Mouse (Mus musculus) neural tube, embryonic 11.5 days (tissue): Measurements from ENCODE around the gene Eno4. TPM values are rescaled to one million over a fixed set of nuclear protein-coding genes. Genes with fewer than 3 reads are reported as not detected.
A peak's percentile ranks its signal among the peaks of the same experiment; 100 is the strongest.
"Not testable (repeated sequence)": the region's sequence is repeated elsewhere in the genome, so short reads cannot be mapped to it uniquely, and the experiment has no call there.

ENCODE experiments used
- ATAC-seq: fragments of 200-750 bp; cut with Nextera tagmentation; 2 replicates; pipeline ENCODE4 v1.8.0; 2017; ENCODE audit warnings: moderate number of reproducible peaks, mild to moderate bottlenecking, moderate TSS enrichment, moderate library complexity; ENCODE audit not compliant: insufficient read depth, low FRiP score, low TSS enrichment
- DNase-seq: peaks from one replicate; pipeline ENCODE4 v3.0.0-alpha.2; 2015; ENCODE audit warnings: low spot score
- H3K27ac ChIP-seq: fragments of 300-500 bp; sonication (generic); 2 replicates; pipeline ENCODE4 v1.5.1; 2014; ENCODE audit warnings: low read depth, mild to moderate bottlenecking, low read length
- H3K27me3 ChIP-seq: fragments of 300-500 bp; sonication (generic); 2 replicates; pipeline ENCODE4 v1.6.1; 2014; ENCODE audit warnings: mild to moderate bottlenecking, low read length, mixed read lengths; ENCODE audit not compliant: control insufficient read depth, insufficient read depth
- H3K36me3 ChIP-seq: fragments of 300-500 bp; sonication (generic); 2 replicates; pipeline ENCODE4 v1.6.1; 2014; ENCODE audit warnings: mild to moderate bottlenecking, low read length, moderate library complexity, mixed read lengths; ENCODE audit not compliant: control insufficient read depth, insufficient read depth
- H3K4me1 ChIP-seq: fragments of 300-500 bp; sonication (generic); 2 replicates; pipeline ENCODE4 v1.6.1; 2014; ENCODE audit warnings: low read length, mixed read lengths; ENCODE audit not compliant: control insufficient read depth, insufficient read depth
- H3K4me2 ChIP-seq: fragments of 300-500 bp; sonication (generic); 2 replicates; pipeline ENCODE4 v1.6.1; 2014; ENCODE audit warnings: low read depth, mild to moderate bottlenecking, moderate library complexity
- H3K4me3 ChIP-seq: fragments of 300-500 bp; sonication (generic); 2 replicates; pipeline ENCODE4 v1.5.1; 2014; ENCODE audit warnings: low read depth, low read length
- H3K9ac ChIP-seq: fragments of 300-500 bp; sonication (generic); 2 replicates; pipeline ENCODE4 v1.6.1; 2014; ENCODE audit warnings: mild to moderate bottlenecking, low read length
- H3K9me3 ChIP-seq: fragments of 300-500 bp; sonication (generic); 2 replicates; pipeline ENCODE4 v1.6.1; 2016; ENCODE audit warnings: low read length; ENCODE audit not compliant: control insufficient read depth
- WGBS: fragments of 180-500 bp; shearing (Covaris S2); extraction: QIAGEN DNeasy Blood & Tissue Kit; methylation state at CpG from one replicate; pipeline ENCODE4 v1.1.7; 2014; 5-methylcytosine and 5-hydroxymethylcytosine counted together
- polyA plus RNA-seq: library from polyadenylated mRNA; unstranded; fragments of >200 nt; fragmentation: Nextera tagmentation; extraction: Ambion mirVana; gene quantifications from 2 replicates; pipeline ENCODE4 v1.2.1, GENCODE M21; 2014

Gene Eno4
- 0.42 and 0.68 TPM in 2 replicates for polyA plus RNA-seq

GRCm38 (mm10) chr19:58942841-58943828 lies at the start of gene Eno4, which contains the start of gene Hspa12a:
Eno4 (plus strand) TSS chr19:58943425.
Hspa12a (minus strand) TSS chr19:58943654.
- Histone ChIP-seq H3K4me3 (peak within 1 kb of the TSS; percentile 67), H3K9me3 (no peaks in the 10 kb centered on the region), H3K4me1 (peaks cover 4% of the 10 kb centered on the region; the same call in 1 of the 2 replicates), H3K36me3 (no peaks in the 10 kb centered on the region), H3K27ac (no peak within 1 kb of the TSS), H3K27me3 (0 out of 2 replicates have a peak, but pooled peaks cover 5% of the 10 kb centered on the region), H3K4me2 (peak within 1 kb of the TSS; percentile 72), H3K9ac (peak within 1 kb of the TSS; percentile 84)
- peak; percentile 96 for ATAC-seq
- peak; percentile 97 for DNase-seq
- WGBS, result under 1% methylated on average over 65 of the region's 65 CpGs

- no peak for DNase-seq
- Histone ChIP-seq H3K27me3 (no peaks in the 10 kb centered on the region), H3K4me1 (no peaks in the 10 kb centered on the region), H3K9ac (no peak overlapping the region), H3K4me2 (no peak overlapping the region), H3K27ac (no peak overlapping the region), H3K9me3 (no peaks in the 10 kb centered on the region), H3K36me3 (no peaks in the 10 kb centered on the region), H3K4me3 (no peak overlapping the region)
- ATAC-seq, result no peak
- 90% methylated on average over 2 of the region's 3 CpGs for WGBS
Measured at GRCm38 (mm10) chr19:58896216-58896615, 47.0 kb upstream of the Eno4 start.

- 92% methylated on average over 10 of the region's 10 CpGs for WGBS
- H3K27me3 ChIP-seq, ATAC-seq, DNase-seq, H3K9me3 ChIP-seq, H3K27ac ChIP-seq, H3K4me1 ChIP-seq, H3K9ac ChIP-seq, H3K4me3 ChIP-seq, H3K4me2 ChIP-seq, H3K36me3 ChIP-seq: not testable (repeated sequence)
Measured at GRCm38 (mm10) chr19:58900471-58900870, 42.8 kb upstream of the Eno4 start.

- no peak for ATAC-seq
- Histone ChIP-seq H3K4me3 (no peak overlapping the region), H3K27ac (no peak overlapping the region), H3K9me3 (no peaks in the 10 kb centered on the region), H3K36me3 (no peaks in the 10 kb centered on the region), H3K4me2 (peak overlapping the region; percentile 37; the same call in 1 of the 2 replicates), H3K4me1 (no peaks in the 10 kb centered on the region), H3K27me3 (no peaks in the 10 kb centered on the region), H3K9ac (no peak overlapping the region)
- WGBS, result 64% methylated on average over 7 of the region's 7 CpGs
- DNase-seq, result no peak
Measured at GRCm38 (mm10) chr19:58903079-58903898, 39.9 kb upstream of the Eno4 start.

- Histone ChIP-seq H3K9me3 (no peaks in the 10 kb centered on the region), H3K27me3 (no peaks in the 10 kb centered on the region), H3K4me1 (no peaks in the 10 kb centered on the region), H3K36me3 (no peaks in the 10 kb centered on the region), H3K9ac (no peak overlapping the region), H3K4me2 (peak overlapping the region; percentile 37), H3K27ac (no peak overlapping the region), H3K4me3 (no peak overlapping the region)
- DNase-seq (peak; percentile 85), ATAC-seq (no peak; the same call in 1 of the 2 replicates)
- 1% methylated on average over 11 of the region's 11 CpGs for WGBS
Measured at GRCm38 (mm10) chr19:58903899-58904327, 39.3 kb upstream of the Eno4 start.

GRCm38 (mm10) chr19:58906685-58907084 lies 36.5 kb upstream of the Eno4 start:
- H3K4me1 ChIP-seq, result no peaks in the 10 kb centered on the region
- no peak overlapping the region for H3K9ac ChIP-seq
- H3K36me3 ChIP-seq, result no peaks in the 10 kb centered on the region
- ATAC-seq, result no peak
- DNase-seq, result no peak
- no peak overlapping the region for H3K4me3 ChIP-seq
- H3K9me3 ChIP-seq, result no peaks in the 10 kb centered on the region
- H3K27me3 ChIP-seq, result no peaks in the 10 kb centered on the region
- no peak overlapping the region for H3K27ac ChIP-seq
- WGBS, result 44% methylated on average over 9 of the region's 9 CpGs
- H3K4me2 ChIP-seq, result no peak overlapping the region

GRCm38 (mm10) chr19:58908018-58908417 lies 35.2 kb upstream of the Eno4 start:
- ATAC-seq, result no peak
- Histone ChIP-seq H3K9me3 (no peaks in the 10 kb centered on the region), H3K27me3 (no peaks in the 10 kb centered on the region), H3K36me3 (no peaks in the 10 kb centered on the region), H3K9ac (no peak overlapping the region), H3K27ac (no peak overlapping the region), H3K4me2 (no peak overlapping the region), H3K4me1 (no peaks in the 10 kb centered on the region), H3K4me3 (no peak overlapping the region)
- no peak for DNase-seq
- 81% methylated on average over 10 of the region's 10 CpGs for WGBS

GRCm38 (mm10) chr19:58910941-58911368 lies 32.3 kb upstream of the Eno4 start:
- Histone ChIP-seq H3K27ac (no peak overlapping the region), H3K4me3 (peak overlapping the region; percentile 29), H3K9me3 (no peaks in the 10 kb centered on the region), H3K27me3 (no peaks in the 10 kb centered on the region), H3K4me1 (no peaks in the 10 kb centered on the region), H3K36me3 (no peaks in the 10 kb centered on the region), H3K4me2 (peak overlapping the region; percentile 41), H3K9ac (no peak overlapping the region)
- DNase-seq (peak; percentile 71), ATAC-seq (peak; percentile 50; the same call in 1 of the 2 replicates)
- WGBS, result 4% methylated on average over 11 of the region's 11 CpGs
